Mouse (Mus musculus): ENCODE measurements around the gene Actr10. TPM values are rescaled to one million over a fixed set of nuclear protein-coding genes. Genes with fewer than 3 reads are reported as not detected.

Actr10 gene
- polyA plus RNA-seq, 1 experiment from 2014 or later = 242 TPM

GRCm38 (mm10) chr12:71001456-71001855 lies 63.8 kb downstream of the Actr10 start:
- H3K27me3 ChIP-seq = no peaks in the 10 kb centered on the region
- H3K4me1 ChIP-seq = no peaks in the 10 kb centered on the region
- no peak overlapping the region for H3K4me2 ChIP-seq (replicated peaks)
- H3K4me3 ChIP-seq = no peak overlapping the region
- H3K36me3 ChIP-seq = peaks cover 46% of the 10 kb centered on the region
- H3K9ac ChIP-seq (replicated peaks) = no peak overlapping the region
- no peak for ATAC-seq (replicated peaks)
- H3K27ac ChIP-seq (replicated peaks) = no peak overlapping the region
- H3K9me3 ChIP-seq = no peaks in the 10 kb centered on the region
- 78% methylated on average over 6 of the region's 6 CpGs for WGBS

- peaks cover 59% of the 10 kb centered on the region for H3K36me3 ChIP-seq
- 91% methylated on average over 5 of the region's 6 CpGs for WGBS
- no peaks in the 10 kb centered on the region for H3K9me3 ChIP-seq
- no peak overlapping the region for H3K4me2 ChIP-seq (replicated peaks)
- H3K4me3 ChIP-seq = no peak overlapping the region
- ATAC-seq (replicated peaks) = no peak
- no peaks in the 10 kb centered on the region for H3K4me1 ChIP-seq
- H3K27me3 ChIP-seq = no peaks in the 10 kb centered on the region
- H3K27ac ChIP-seq (replicated peaks) = no peak overlapping the region
- no peak overlapping the region for H3K9ac ChIP-seq (replicated peaks)
These were observed 66.2 kb downstream of the Actr10 start for GRCm38 (mm10) chr12:71003760-71004426.

GRCm38 (mm10) chr12:71006141-71006540 lies 68.5 kb downstream of the Actr10 start:
- WGBS = 94% methylated on average over 6 of the region's 6 CpGs
- ATAC-seq (replicated peaks) = no peak
- H3K36me3 ChIP-seq = peaks cover 65% of the 10 kb centered on the region

GRCm38 (mm10) chr12:71006901-71007300 lies 69.2 kb downstream of the Actr10 start:
- no peak overlapping the region for H3K9ac ChIP-seq (replicated peaks)
- no peak overlapping the region for H3K4me3 ChIP-seq
- no peak for ATAC-seq (replicated peaks)
- WGBS = 90% methylated on average over 7 of the region's 7 CpGs
- no peaks in the 10 kb centered on the region for H3K27me3 ChIP-seq
- H3K4me2 ChIP-seq (replicated peaks) = no peak overlapping the region
- peaks cover 3% of the 10 kb centered on the region for H3K4me1 ChIP-seq
- peaks cover 68% of the 10 kb centered on the region for H3K36me3 ChIP-seq
- H3K27ac ChIP-seq (replicated peaks) = no peak overlapping the region
- H3K9me3 ChIP-seq = no peaks in the 10 kb centered on the region

More at GRCm38 (mm10) chr12:71006141-71006540, 68.5 kb downstream of the Actr10 start:
- no peak overlapping the region for H3K9ac ChIP-seq (replicated peaks)
- H3K9me3 ChIP-seq = no peaks in the 10 kb centered on the region
- no peak overlapping the region for H3K4me2 ChIP-seq (replicated peaks)
- no peak overlapping the region for H3K27ac ChIP-seq (replicated peaks)
- no peaks in the 10 kb centered on the region for H3K27me3 ChIP-seq
- H3K4me3 ChIP-seq = no peak overlapping the region
- no peaks in the 10 kb centered on the region for H3K4me1 ChIP-seq

GRCm38 (mm10) chr12:71009769-71010168 lies 72.1 kb downstream of the Actr10 start:
- no peak for ATAC-seq (replicated peaks)
- no peaks in the 10 kb centered on the region for H3K9me3 ChIP-seq
- H3K4me3 ChIP-seq = no peak overlapping the region
- H3K4me1 ChIP-seq = peaks cover 28% of the 10 kb centered on the region
- WGBS = 73% methylated on average over 4 of the region's 4 CpGs
- no peak overlapping the region for H3K27ac ChIP-seq (replicated peaks)
- no peaks in the 10 kb centered on the region for H3K27me3 ChIP-seq
- H3K4me2 ChIP-seq (replicated peaks) = no peak overlapping the region
- H3K36me3 ChIP-seq = peaks cover 61% of the 10 kb centered on the region
- H3K9ac ChIP-seq (replicated peaks) = no peak overlapping the region

Other genes with a start within 250 kb of the Actr10 start
- gene Frmd6, start 112.3 kb upstream of the Actr10 start, polyA plus RNA-seq (2015; fragmentation: Nextera tagmentation; extraction: Ambion mirVana) = 11.8 and 11.9 TPM in 2 replicates
- 550 and 556 TPM in 2 replicates for gene Psma3, start 36.8 kb downstream of the Actr10 start, polyA plus RNA-seq (2015; fragmentation: Nextera tagmentation; extraction: Ambion mirVana)
- 50.3 and 57.1 TPM in 2 replicates for gene Arid4a, start 78.1 kb downstream of the Actr10 start, polyA plus RNA-seq (2015; fragmentation: Nextera tagmentation; extraction: Ambion mirVana)
- not detected in 2 replicates for gene Tomm20l, start 173.6 kb downstream of the Actr10 start, polyA plus RNA-seq (2015; fragmentation: Nextera tagmentation; extraction: Ambion mirVana)
- 89.4 and 92.6 TPM in 2 replicates for gene Timm9, start 198.8 kb downstream of the Actr10 start, polyA plus RNA-seq (2015; fragmentation: Nextera tagmentation; extraction: Ambion mirVana)
- gene 2700049A03Rik, start 199.0 kb downstream of the Actr10 start, polyA plus RNA-seq (2015; fragmentation: Nextera tagmentation; extraction: Ambion mirVana) = 20.4 and 22.3 TPM in 2 replicates

Data from forebrain, embryonic 15.5 days (tissue).